Mouse (Mus musculus) cerebellum, adult 2 months (tissue): ENCODE measurements around the gene Ddc.

ENCODE experiments used
- CTCF ChIP-seq: fragments of 200-500 bp; IDR thresholded peaks from 2 replicates; pipeline ENCODE4 v1.5.1; 2011; ENCODE audit warnings: low read depth, mild to moderate bottlenecking, control low read depth, low read length, moderate library complexity, borderline replicate concordance; ENCODE audit not compliant: insufficient read depth
- POLR2A ChIP-seq: fragments of 200-500 bp; IDR thresholded peaks from 2 replicates; pipeline ENCODE4 v1.6.1; 2011; ENCODE audit warnings: low read length, control low read depth, borderline replicate concordance; ENCODE audit not compliant: insufficient read depth

GRCm38 (mm10) chr11:11907703-11908413 is 9.9 kb upstream of the Ddc start:
- no peak for TF ChIP-seq POLR2A
- no peak for TF ChIP-seq CTCF
